Mouse (Mus musculus): Measurements from ENCODE around the gene Ano1.

Gene Ano1

DNA sequence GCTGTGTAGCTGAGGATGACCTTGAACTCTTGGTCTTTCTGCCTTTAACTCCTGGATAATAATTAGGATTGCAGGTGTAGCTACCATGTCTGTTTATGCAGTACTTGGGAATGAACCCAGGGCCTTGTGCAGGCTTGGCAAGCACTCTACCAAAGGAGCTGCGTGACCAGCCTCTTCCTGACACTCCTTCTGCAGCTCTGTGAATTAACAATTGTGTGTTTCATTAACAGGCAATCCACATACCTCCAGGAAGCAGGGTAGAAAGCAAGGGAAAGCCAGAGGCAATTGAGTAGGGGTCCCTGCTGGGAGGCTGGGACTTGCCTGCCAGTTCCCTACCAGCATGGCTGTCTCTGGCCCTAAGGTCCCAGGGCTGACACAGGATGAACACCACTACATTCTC is 111.0 kb downstream of the Ano1 start:
- in situ Hi-C loops (cut with MboI, MseI), result no loop called here

DNA sequence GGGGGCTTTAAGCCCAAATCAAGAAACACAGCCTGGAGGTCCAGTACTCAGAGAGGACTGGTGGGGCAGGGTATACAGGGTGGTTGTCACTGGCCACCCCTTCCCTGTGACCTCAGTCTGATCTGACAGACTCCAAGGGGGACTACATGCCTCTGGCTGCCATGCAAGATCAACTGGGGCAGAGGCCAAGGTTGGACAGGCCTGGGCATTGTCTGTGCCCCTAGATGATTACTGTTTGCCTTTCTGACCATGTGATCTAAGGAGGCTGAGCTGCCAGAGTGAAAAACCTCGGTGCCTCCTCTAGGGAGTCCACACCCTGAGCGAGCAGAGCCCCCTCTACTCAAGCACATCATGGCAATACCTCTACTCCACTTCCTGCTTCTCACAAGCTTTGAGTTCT is 115.8 kb downstream of the Ano1 start:
- in situ Hi-C loops (cut with MboI, MseI), result loop anchor here (10.0 kb wide), 1 partner anchor 1231 kb away; no protein-coding TSS in a partner anchor

DNA sequence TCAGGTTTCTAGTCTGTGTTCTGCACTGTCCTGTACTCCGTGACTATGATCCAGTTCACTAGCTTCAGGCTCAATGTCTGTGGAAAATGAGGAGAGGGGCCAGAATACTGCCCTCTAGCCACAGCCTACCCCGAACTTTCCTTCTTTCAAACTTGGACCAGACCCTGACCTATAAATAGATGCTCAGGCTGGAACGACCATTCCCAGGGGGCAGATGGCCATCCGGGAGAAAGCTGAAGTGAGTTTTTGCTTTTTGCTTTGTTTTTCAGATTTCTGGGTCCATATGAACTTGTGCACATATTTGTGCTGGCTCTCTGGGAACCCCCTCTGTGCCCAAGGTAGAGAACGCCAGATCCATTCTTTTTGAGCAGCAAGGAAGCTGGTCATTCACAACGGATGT is 116.9 kb downstream of the Ano1 start:
- in situ Hi-C loops (cut with MboI, MseI), result loop anchor here (10.0 kb wide), 1 partner anchor 1230 kb away; no protein-coding TSS in a partner anchor

DNA sequence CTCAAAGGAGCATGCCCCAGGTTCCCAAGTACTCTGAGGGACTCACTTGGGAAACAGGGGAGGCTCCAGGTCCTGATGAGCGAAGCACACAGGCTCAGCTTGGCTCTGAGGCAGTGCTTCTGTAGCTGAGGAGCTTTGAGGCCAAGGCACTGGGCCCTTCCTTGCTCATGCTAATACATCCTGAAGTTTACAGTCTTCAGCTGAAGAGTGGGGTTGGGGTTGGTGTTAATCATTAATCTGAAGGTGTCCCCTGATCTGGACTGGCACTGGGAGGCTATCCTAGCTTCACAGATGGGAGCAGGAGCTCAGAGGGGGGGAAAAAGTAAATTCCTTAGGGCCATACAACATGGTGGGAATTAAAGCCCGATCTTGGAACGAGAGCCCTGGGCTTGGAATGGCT is 117.3 kb downstream of the Ano1 start:
- in situ Hi-C loops (cut with MboI, MseI), result loop anchor here (10.0 kb wide), 1 partner anchor 1230 kb away; no protein-coding TSS in a partner anchor

DNA sequence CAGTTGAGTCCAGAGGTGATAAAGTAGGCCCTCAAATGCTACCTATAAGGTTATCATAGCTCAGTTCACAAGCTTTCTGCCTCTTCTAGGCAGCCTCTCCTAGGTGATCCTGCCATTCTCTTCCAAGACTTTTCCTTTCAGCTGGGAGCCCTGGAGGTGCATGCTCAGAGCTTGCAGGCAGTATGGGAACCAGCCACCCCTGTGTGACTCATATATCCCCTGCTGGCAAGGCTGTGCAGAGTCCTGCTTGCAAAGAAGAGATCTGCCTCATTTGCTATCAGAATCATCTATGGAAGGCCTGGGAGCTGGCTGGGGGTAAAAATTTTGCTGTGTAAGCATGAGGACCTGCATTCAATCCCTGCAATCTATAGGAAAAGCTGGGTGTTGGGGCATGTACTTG is 119.5 kb downstream of the Ano1 start:
- in situ Hi-C loops (cut with MboI, MseI), result loop anchor here (10.0 kb wide), 1 partner anchor 1228 kb away; no protein-coding TSS in a partner anchor

DNA sequence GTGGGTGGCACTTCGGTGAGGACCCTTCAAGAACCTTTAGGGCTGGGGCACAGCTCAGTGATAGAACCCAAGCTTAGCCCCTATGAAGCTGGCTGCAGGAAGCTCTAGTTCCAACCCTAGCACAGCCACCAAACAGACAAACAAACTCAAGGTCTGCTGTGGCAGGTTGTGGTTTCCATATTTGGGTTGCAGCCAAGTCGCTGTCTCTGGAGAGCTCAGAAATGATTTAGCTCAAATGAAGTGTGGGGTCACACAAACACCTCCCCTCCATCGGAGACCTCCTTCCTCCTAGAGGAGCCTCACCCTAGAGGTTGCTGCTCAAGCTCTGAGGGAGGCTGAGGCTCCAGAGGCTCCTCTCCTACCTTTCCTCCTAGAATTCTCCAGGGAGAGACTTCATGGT is 121.2 kb downstream of the Ano1 start:
- in situ Hi-C loops (cut with MboI, MseI), result loop anchor here (10.0 kb wide), 1 partner anchor 1226 kb away; no protein-coding TSS in a partner anchor

DNA sequence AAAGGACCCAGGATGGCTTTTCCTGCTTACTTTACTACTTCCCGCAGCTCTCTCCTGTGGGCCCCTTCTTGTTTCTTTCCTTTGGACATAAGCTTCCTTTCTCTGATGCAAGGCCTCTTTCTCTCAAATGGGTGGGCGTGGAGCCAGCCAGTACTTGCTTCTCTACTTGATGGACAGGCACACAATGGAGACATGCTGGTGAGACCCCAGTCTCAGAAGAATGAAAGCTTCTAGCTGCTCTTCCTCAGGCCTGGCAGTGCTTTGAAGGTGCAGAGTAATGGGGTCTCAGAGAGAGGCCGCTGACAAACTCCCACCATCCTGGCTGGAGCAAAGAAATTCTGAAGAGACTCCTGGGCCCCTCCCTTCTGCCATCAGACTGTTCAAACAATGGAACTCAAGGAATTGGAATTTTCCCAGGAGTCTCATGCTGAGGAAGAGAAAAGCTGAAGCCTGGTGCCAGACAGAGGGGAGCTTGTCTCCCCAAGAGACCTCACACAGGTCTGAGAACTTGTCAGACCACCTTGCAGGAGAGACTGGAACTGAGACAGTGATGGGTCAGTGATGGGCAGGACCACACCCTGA is 123.3 kb downstream of the Ano1 start:
- in situ Hi-C loops (cut with MboI, MseI), result no loop called here

DNA sequence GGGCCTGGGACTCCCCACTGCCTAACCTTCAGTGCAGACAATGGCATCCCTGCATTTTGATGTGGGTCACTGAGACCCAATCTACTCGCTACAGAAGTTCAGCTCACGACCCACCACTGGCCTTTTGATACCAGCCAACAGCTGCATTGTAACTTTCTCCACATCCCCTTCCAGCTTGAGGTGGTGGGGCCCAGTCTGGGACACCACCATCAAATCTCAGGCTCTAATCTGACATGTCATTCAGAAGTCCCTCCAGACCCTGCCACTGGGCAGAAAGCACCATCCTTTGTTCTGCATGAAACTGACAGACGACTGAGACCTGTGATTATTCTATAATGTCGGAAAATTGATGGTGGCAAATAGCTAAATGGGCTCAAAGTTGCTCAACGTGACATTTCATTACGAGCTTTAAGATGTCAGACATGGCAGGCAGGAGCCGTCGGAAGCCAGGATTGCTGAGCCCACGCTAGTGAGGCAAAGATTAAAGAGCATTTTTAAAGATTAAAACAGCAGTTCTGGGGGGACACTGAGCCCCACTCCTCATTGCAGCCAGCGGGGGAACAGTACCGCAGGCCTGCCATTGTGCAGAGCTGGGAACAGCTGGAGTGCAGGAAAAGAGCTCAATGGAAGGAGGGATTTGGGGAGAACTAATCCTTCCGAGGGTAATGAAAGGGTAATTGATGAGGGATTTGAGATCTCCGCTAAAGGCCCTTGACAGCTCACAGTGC is 124.0 kb downstream of the Ano1 start:
- in situ Hi-C loops (cut with MboI, MseI), result no loop called here

DNA sequence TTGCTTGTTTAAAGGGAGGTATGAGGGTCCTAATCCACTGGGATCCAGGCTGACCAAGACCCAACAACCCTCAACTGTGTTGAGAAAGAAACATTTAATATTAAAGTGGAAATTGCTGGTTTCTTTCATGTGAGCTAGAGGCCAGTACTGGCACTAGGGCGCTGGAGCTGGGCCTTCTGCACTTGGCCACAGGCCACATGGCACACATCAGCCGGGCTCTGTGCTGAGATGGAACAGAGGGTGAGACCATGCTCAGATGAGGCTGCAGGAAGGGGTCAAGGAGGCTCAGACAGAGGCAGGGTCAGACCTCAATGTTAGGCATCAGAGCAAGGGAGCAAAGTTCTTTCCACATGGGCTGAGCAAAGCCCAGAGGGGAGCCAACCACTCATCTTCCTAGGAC is 125.7 kb downstream of the Ano1 start:
- in situ Hi-C loops (cut with MboI, MseI), result no loop called here

DNA sequence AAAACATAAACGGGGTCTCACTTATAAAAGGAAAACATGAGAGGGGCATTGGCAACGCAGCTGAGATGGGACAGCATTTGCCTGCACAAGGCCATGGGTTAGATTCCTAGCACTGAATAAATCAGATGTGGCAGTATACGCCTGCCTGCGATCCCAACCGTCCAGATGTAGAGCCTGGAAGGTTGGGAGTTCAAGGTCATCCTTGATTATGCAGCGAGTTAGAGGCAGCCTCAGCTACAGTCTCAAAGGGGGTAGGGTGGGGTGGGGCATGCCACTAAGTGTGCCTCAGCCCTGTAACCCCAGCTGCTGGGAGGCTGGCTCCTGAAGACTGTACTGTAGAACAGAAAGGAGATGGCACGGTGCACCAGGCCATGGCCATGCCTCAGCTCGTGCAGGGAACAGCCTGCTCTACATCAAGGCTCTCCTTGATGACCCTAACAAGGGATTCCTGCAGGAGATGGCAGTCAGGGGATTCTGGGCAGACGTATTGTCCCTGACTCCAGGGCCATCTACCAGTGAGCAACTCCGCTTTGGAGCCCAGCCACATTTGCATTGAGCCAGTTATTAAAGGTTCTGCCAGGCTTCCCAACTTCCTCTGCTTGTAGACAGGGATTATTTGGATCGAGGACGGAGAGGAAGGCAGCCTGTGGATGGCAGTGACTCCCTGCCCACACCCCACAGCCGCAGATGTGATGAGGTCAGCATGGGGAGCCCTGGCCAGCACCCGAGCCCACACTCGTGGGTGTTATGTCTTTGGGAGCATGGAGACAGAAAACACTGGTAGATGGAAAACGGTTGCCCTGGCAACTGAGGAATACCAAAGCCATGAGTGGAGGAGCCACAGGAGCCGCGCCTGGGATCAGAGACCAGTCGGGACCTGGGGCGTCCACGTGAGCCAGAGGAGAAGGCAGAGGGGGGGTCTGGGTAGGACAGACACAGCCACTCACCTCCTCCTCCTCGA is 130.8 kb downstream of the Ano1 start:
- in situ Hi-C loops (cut with MboI, MseI), result no loop called here

DNA sequence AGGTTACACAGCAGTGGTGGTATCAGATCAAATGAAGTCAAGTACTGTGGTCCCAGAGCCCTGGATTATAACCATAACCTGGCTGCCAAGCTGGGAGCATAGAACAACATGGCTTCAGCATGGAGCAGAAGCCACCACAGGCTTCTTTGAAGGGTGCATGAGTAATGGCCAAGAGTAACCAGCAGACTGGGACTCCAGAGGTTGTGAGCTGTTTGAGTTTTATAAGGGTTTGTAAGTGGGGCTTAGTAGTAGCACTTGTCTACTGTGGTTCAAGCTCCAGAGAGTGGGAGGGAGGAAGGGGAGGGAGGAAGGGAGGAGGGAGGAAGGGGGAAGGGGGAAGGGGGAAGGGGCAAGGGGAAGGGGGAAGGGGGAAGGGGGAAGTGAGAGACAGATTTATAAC is 131.5 kb downstream of the Ano1 start:
- in situ Hi-C loops (cut with MboI, MseI), result no loop called here

DNA sequence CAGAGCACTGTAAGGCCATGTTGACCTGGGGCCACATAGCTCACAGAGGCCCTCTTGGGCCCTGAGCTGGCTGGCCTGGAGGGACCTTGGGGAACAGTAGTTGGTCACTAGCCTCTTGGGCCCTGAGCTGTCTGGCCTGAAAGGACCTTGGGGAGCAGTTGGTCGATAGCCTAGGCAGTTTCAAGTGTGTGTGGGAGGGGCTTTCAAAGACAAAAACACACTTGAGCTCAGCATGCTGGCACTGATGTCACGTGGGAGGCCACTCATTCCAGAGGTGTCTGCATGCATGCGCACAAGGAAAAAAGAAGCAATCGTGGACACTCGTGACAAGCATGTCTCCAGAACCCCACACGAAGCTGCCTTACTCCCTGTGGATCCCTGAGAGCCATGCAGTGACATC is 136.4 kb downstream of the Ano1 start:
- in situ Hi-C loops (cut with MboI, MseI), result no loop called here

DNA sequence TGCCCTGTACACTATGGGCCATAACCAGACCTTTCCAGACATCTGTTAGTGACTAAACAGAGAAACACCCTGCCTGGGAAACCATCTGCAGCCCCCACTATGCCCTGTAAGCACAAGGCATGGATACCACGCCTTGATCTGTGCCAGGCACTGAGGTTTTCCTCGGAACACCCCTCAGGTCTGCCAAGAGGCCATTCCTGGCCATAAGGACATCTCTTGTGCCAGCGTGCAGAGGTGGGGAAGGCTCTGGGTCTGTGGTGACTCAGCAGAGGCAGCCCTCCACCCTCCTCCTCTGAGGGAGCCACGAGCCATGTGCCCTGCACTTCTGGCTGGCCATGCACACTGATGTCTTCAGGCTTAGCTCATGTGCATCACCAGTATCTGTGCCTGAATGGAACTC is 138.9 kb downstream of the Ano1 start:
- in situ Hi-C loops (cut with MboI, MseI), result no loop called here

DNA sequence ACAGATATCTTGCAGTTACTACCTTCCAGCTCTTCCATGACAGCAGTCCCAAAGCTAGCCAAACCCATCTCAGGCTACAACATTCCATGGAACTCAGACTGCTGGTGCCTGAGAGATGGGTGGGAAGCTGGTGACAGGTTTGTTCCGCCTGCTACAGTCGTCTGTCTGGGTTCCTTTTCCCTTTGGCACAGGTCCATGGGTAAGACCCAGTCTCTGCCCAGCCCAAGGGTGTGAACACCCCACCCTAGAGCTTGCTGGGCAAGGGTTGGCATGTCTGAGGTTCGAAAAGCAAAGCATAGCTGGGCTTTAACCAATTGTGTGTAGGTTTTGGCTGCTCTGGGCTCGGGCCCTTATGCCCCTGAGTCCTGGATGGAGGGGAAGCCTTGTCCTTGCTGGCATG is 139.4 kb downstream of the Ano1 start:
- in situ Hi-C loops (cut with MboI, MseI), result no loop called here

DNA sequence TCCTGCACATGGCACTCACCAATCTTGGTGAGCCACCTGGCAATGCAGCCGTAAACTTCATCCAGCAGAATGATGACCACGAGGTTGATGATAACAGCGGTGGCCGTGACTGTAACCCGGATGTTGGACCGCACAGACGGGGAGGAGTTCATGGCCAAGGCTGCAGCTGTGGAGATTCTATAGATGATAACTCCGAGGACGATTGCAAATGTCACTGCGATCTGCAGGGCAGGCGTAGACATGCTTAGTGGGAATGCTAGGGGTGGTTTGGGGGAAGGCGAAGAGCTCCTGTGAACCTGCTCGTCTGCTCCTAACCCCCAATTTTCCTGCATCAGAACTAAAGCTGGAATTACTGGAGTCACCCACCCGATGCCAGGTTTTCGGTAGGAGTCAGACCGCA is 140.2 kb downstream of the Ano1 start:
- in situ Hi-C loops (cut with MboI, MseI), result no loop called here

DNA sequence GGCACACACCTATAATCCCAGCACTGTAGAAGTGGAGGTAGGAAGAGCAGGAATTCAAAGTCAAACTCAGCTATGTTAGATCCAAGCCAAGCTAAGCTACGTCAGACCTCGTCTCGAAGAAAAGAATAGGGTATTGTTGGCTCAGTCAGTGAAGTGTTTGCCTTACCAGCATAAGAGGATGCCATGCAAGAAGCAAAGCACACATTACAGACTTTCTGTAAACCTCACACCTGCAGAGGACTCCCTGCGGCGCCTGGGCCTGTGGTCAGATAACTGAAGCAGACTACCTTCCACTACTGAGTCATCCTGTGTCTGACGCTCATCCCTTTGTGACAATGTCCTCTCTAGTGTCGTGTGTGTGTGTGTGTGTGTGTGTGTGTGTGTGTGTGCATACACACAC is 142.2 kb downstream of the Ano1 start:
- in situ Hi-C loops (cut with MboI, MseI), result no loop called here

DNA sequence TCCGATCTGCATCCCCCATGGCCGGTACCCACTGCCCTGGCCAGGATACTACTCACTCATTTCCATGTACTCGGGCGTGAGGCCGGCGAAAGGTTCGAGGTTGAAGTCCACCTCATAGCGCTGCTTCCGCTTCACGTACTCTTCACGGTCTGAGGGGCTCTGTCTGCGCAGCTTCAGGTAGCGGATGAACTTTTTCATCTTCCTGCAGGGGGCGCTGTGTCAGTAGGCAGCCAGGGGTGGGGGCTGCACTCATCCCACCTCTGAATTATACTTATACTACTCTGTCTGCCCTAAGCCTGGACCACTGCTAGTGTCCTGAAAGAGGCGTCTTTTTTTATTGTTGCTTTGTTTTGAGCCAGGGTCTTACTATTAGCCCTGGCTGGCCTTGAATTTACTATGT is 143.9 kb downstream of the Ano1 start:
- in situ Hi-C loops (cut with MboI, MseI), result no loop called here

DNA sequence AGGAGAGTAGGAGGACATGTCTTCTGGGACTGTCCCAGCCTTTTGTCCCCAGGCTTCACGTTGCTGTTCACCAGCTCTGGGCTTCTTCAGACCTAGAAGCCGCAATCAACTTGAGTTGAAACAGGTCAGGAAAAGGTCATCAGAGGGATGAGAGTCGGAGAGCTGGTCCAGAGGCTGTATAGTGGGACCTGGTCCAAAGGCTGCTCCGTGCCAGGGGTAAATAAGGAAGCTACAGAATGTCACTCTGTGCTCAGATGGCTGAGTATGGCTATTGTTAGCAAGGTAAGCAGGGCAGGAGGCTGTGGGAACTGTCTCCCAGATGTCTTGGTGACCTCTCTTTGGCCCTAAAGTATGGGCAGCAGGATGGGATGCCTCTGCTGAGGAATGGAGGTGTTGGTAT is 147.0 kb downstream of the Ano1 start:
- in situ Hi-C loops (cut with MboI, MseI), result no loop called here

DNA sequence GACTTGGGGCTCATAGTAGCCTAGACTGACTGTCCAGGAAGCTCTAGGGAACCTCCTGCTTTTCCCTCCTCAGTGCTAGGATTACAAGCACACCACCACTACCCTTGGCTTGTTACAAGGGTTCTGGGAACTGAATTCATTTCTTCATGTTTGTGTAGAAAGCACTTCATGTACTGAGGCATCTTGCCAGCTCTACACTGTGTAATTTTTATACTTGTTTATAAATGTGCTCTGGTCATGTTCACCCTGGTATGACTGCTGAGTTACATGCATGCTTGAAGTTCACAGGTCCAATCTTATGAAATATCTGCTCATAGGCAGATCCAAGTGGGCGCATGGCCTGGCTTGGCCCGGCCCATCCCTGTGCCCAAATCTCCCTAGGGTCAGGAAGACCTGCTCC is 147.5 kb downstream of the Ano1 start:
- in situ Hi-C loops (cut with MboI, MseI), result no loop called here

DNA sequence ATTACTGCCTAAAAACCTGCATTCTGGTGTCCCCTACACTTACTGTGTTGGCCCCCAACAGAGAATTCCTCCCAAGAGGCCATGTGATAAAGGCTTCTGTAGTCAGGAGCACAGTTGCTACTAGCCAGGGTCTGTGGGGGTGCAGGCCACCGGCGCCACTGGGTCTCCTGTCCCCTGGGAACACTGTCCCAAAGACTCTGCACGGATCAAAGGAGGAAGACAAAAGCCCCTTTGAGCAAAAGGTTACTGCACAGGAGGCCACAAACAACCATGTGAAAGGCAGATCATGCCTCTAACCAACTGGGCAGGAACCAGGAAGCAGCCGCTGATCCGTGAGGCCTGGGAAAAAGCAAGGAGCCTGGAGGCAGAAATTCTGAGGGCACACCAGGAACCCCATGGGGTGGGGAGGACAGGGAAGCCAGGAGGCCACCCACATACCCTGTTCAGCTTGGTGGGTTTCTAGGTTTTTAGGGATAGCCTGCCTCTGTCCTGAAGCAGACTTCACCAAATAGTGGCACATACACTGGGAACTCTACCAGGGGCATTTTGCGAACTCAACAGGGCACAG is 151.4 kb downstream of the Ano1 start:
- in situ Hi-C loops (cut with MboI, MseI), result no loop called here

DNA sequence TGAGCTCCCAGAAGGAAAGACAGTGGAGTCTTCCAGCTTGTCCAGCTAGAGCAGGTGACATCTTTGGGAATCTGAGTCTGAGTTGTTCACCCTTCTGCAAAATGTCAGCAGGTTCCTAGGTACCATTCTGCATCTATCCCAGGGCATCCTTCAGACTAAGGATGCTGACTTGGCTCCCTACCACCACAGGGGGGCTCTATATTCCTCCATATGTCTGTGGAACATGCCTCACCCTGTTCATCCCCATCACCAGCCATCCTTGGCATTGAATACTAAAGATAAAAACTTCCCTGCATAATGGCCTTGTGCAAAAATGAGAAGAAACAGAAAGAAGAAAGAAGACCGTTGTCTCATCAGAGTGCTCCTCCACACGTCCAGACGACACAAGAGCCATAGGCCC is 162.3 kb downstream of the Ano1 start:
- in situ Hi-C loops (cut with MboI, MseI), result no loop called here

DNA sequence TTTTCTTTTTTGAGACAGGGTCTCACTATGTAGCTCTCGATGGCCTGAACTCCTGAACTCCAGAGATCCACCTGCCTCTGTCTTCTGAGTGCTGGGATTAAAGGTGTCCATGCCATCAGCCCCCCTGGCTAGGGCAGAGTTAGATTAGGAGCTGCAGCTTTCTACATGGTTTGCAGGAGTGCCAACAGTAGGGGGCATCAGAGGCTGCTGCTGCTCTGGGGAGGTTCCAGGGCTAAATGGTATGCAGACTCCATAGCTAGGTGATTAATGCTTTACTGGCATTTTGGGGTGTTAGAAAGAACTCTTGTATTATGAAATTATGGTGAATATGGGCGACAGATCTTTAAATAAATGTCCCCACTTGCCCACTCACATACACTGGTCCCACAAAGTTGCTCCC is 164.5 kb downstream of the Ano1 start:
- in situ Hi-C loops (cut with MboI, MseI), result no loop called here

All from T-helper 1 cell (primary cell).